Mouse (Mus musculus): ENCODE measurements around the gene Ppil1.
A peak's percentile ranks its signal among the peaks of the same experiment; 100 is the strongest.
"Not testable (repeated sequence)": the region's sequence is repeated elsewhere in the genome, so short reads cannot be mapped to it uniquely, and the experiment has no call there.

The Ppil1 gene

DNA sequence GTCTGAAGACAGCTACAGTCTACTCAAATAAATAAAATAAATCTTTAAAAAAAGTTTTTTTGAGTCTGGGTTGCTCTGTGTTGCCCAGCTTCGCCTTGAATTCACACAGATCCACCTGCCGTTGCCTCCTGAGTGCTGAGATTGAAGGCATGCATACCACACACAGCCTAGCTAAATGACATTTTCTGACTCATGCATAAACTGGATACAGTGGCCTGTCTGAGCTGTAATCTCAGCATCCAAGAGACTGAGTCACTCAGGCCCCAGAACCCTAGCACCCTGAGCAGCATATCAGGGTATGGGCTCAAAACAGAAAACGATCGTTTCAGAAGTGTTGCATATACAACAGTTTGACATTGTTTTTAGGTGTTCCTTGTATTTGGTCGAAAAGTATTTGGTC, 17.6 kb upstream of the Ppil1 start:
- no peak for DNase-seq (ENCODE audit: low spot score in 2 of 2)

DNA sequence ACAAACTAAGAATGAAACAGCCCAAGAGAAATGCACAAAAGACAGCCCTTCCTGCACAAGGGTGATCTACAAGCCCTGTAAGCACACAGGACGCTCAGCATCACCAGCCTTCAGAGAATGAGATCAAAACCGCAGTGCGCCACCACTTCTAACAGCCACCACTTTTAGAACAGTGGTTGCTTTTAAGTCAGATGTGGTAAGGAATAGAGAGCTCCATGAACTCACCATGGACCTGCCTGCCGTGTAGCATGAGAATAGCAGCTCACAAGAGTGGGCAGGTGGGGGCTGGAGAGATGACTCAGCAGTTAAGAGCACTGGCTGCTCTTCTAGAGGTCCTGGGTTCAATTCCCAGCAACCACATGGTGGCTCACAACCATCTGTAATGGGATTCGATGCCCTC, 16.4 kb upstream of the Ppil1 start:
- peak; percentile 79 to 80 for DNase-seq (ENCODE audit: low spot score in 2 of 2)

DNA sequence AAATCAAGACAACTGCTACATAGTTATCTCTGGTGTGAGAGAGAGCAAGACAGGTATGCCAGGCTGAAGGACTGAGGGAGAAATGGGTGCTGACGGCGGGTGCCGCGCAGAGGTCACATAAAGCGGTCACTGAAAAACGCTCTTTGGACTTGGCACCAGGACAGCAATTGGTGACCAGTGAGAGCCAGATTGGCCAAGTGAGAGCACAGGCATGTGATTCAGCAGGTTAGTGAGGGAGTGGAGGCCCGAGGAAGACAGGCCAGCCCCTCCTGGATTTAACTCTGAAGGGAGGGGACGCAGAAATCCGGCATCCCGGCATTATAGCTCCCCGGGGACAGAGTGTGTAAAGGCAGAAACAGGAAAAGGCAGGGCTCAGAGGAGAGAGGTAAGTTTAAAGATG, 9.9 kb upstream of the Ppil1 start:
- DNase-seq (ENCODE audit: low spot score in 2 of 2), result no peak

DNA sequence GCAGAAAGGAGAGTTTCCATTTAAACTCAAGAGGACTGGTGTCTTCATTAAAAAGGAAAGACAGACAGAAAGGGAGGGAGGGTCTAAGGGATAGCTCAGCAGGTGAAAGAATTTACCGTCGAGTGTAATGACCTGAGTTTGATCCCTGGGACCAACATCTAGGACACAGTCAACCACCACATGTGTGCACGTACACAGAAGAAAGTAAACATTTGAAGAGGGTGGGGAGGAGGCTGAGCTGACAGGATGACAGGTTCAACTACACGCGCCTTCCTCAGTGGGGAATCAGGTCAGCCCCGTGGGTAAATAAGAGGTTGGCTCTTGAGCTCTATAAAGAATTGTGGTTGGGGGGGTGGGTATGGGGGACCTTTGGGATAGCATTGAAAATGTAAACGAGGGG, 9.2 kb upstream of the Ppil1 start:
- DNase-seq (ENCODE audit: low spot score in 2 of 2), result no peak

DNA sequence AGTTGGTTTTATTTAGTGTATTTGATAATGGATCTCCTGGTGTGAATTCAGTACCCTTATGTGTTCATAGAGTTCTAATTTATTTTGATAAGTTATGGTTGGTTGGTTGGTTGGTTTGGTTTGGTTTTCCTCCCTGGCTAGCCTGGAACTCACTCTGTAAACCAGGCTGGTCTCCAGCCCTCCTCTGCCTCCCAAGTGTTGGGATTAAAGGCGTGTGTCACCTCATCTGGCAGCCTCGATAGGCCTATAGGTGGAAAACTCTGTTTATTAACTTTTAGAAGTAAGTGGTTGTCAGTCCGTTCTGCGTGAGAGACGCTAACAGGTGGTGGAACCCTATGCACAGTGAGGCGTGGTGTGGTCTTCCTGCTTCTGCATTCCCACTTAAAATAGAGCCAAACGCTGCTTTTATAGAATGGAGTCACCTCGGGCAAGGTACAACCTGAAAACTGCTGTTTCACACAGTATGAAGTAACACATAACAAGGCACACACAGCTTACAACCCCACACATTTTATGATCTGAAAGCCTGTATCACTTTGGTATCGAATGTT, 6.2 kb upstream of the Ppil1 start:
- DNase-seq (ENCODE audit: low spot score in 2 of 2), result no peak

DNA sequence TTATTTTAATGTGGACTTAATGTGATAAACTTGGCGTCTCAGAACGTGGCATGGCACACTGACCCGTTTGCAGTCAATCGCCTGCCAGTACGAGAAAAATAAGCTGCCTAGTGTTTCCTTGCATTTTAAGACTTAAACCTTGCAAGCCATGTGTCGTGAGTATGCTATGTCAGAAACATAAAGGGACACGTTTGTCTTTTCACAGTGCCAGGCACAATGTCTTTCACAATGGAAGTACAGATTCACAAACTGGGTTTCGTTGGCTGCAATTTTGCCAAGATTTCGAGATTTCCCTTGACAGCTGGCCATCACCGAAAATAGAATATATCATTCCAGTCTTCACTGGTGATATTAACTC, 5.3 kb upstream of the Ppil1 start:
- DNase-seq (ENCODE audit: low spot score in 2 of 2), result no peak

DNA sequence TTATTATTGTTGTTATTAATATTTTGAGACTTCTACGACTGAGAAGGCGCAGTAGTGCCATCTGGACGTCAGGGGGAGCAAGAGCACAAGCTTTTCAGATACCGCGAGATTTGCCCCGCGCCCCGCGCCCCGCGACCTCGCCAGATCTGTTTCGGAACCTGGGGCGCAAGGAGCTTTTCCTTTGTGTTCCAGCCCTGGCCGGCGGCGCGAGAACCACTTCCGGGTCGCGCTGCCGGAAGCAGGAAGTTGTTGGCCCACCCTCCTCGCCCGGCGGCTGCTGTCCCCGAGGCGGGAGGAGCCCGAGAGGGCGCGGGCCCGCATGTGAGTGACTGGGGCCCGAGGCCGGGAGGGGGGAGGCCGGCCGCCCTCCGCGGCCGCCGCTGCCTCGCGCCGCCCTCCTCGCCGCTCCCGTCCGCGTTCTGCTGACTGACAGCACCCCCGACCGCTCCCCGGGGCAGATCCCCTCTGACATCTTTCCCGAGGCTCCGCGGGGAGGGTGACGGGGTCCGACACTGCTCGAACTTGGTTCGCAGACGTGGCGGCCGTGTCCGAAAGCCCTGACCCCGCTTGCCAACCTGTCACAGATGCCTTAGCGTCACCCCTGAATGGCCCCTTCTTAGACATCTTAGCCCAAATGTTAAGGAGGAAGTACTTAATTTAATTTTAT, 4.8 kb upstream of the Ppil1 start, which contains the start of gene BC004004:
TSS of gene BC004004 (plus strand) at position 107 of the 667 bp plus-strand sequence.
- peak; percentile 93 to 95 for DNase-seq (ENCODE audit: low spot score in 2 of 2)

DNA sequence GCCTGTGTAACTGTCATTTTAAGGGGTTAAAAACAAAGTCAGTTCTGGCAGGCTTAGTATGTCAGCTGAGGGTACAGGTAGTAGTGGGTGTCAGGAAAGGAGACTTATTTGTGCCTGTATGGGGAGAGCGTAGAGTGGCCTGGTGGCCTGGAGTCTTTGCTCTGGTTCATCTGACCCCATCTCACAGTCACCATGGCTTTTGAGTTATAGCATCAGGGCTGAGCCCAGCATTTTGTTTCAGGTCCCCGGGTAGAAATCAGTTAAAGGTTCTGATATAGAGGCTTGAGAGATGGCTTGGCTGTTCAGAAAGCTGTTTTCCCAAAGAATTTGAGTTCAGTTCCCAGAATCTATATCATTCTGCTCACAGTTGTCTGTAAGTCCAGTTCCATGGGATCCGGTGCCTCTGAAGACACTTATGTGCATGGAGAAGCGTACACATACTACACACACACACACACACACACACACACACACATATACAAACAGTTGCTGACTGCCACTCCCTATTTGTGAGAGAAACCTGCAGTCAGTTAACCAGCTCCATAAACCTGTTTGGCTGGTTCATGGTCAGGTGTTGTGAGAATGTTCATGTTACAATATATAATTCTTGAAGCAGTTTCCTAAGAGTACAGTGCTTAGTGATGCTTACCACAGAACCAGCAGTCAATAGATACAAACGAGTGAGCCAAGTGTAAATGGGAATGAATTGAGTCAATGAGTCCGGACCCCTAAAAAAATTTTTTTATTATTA, 4.1 kb upstream of the Ppil1 start:
- no peak for DNase-seq (ENCODE audit: low spot score in 2 of 2)

DNA sequence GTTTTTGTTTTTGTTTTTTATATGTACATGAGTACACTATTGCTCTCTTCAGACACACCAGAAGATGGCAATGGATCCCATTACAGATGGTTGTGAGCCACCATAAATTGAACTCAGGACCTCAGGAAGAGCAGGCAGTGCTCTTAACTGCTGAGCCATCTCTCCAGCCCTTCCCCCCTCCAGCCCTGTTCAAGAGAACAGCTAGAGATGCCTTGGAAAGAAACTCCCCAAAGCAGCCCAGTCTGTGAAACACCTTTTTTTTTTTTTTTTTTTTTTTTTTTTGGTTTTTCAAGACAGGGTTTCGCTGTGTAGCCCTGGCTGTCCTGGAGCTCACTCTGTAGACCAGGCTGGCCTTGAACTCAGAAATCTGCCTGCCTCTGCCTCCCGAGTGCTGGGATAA, 3.1 kb upstream of the Ppil1 start:
- DNase-seq (ENCODE audit: low spot score in 2 of 2), result not testable (repeated sequence)

DNA sequence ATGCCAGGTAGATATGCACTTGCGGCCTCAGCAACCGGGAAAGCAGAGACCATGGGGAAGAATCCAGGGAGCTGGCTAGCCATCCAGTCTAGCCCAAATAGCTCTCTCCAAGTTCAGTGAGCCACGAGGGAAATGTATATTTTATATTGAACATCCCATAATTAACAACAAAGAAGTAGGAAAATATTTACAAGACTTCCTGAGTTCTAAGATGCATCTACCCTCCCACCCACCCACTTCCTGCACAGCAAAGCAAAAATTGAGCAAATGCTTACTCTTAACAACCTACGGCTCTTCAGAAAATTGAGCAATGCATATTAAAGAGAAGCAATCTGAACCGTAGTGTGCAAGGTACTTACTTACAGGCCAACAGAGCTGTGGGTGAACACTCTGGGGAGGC, 774 bp upstream of the Ppil1 start:
- DNase-seq (ENCODE audit: low spot score in 2 of 2), result no peak

DNA sequence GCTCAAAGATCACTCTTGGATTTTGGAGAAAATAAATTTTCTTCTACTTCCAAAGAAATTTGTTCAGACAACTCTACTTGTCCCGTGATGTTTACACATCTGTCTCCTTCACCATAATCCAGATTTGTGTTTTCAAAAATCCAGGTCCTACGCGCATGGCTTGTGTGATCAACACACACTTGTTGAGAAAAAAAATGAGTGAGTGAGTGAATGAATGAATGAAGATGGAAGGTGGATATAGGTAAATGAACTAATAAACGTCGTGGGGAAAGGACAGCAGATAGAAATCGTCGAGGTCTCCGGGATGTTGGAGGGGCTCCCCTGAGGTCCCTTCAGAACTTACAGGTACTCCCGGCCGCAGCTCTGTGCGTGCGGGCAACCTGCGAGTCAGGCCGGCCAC, 569 bp downstream of the Ppil1 start:
- no peak for DNase-seq (ENCODE audit: low spot score in 2 of 2)

DNA sequence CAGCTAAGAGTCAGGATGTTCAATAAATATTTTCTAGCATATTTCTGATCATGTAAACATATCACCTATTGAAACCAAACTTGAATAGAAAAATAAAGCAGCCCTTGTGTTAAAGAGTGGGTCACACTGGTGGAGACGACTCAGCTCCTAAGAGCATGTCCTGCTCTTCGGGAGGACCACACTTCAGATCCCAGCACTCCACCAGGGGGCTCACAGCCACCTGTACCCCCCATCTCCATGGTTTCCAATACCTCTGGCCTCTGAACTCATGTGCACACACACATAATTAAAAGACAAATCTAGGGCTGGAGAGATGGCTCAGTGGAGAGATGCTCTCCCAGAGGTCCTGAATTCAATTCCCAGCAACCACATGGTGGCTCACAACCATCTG, 1.7 kb downstream of the Ppil1 start:
- no peak for DNase-seq (ENCODE audit: low spot score in 2 of 2)

DNA sequence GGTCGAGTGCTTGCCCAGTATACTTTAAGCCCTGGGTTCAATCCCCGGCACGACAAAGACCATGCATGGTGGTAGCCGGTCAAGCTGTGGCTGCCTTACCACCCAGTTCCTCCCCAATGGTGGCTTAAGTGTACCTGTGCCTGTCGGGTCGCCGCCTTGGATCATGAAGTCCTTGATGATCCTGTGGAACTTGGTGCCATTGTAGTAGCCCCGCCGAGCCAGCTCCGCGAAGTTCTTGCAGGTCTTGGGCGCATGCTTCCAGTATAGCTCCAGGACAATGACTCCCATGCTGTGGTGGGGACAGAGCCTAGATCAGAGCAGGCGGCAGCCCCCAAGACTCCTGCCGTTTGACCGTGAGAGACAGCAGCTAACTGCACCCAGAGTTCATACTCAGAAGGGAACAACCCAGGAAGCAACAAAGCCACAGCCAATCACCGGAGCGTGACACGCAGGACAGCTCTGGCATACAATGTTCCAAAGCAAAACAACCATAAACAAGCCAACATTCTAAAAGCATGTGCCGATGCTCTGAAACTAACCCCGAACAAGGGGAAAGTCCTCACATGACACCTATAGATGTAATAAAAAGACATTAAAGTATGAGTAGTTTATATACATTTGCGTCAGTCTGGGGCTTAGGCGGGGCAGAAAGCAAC, 2.3 kb downstream of the Ppil1 start:
- no peak for DNase-seq (ENCODE audit: low spot score in 2 of 2)

DNA sequence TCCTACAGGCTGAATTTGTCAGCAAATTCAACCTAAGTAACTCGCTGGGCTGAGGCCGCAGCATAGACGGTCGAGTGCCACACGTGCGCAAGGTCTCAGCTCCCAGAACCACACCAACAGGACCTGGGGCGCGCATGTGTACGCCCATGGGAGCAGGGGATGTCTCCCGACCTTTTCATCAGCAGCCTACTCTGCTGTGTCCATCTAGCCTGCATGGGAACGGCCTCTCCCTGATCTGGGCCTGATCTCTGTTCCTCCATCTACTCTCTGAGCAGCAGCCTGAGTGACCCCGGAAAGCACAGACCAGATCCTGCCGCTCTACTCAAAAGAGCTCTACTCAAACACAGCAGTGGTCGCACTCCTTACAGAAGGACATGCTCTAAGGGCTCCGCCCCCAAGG, 3.5 kb downstream of the Ppil1 start:
- DNase-seq (ENCODE audit: low spot score in 2 of 2), result no peak

DNA sequence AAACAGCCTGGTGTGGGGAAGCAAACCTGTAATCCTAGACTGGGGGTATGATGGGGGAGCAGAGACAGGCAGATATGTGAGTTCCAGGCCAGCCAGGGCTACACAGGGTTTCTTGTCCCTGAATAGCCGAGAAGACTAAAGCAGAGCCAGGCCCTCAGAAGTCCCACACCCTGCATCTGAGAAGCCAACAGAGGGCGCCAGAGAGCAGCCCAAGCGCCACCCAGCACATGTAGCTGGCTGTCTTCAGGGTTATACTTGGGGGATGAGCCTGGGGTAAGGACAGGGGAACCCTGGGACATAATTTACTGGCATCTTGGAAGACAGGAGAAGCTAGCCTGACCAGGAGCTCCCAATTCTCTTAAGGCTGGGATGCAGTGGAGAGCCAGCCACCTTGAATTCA, 4.5 kb downstream of the Ppil1 start:
- DNase-seq (ENCODE audit: low spot score in 2 of 2), result peak; percentile 54 to 86

DNA sequence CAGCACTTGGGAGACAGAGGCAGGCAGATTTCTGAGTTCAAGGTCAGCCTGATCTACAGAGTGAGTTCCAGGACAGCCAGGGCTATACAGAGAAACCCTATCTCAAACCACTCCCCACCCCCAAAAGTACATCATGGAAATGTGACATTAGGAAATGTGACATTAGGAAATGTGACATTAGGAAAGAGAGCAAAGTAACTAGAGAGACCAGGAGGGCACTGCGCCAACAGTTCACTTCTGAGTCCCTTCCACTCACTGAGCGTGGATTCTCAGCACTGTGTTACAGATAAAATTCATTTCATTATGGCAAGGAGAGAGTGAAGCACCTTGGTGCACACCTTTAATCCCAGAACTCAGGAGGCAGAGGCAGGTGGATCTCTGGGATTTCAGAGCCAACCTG, 5.1 kb downstream of the Ppil1 start:
- DNase-seq (ENCODE audit: low spot score in 2 of 2), result no peak

DNA sequence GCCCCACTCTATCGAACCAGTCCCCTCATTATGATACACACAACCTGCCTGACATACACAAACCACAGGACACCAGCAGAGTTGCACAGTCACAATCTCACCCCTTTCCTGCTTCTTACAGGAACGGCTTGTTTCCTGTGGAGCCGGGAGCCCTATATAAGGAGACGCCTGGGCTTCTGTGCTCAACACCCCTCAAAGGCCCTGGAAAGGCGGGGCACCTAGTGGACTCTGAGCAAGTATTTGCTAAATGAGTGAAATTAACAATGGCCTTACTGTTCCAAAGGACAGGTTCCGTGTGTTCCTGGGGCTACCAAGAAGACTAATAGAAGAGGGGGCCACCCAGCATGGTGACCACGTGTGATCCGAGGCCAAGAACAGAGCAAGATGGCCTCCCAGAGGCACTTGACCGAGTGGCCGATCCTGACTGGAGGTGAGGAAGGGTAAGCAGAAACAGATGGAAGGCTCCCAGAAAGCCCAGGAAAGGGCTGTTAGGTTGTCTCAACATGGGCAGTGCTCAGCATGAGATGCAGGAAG, 5.9 kb downstream of the Ppil1 start:
- no peak for DNase-seq (ENCODE audit: low spot score in 2 of 2)

DNA sequence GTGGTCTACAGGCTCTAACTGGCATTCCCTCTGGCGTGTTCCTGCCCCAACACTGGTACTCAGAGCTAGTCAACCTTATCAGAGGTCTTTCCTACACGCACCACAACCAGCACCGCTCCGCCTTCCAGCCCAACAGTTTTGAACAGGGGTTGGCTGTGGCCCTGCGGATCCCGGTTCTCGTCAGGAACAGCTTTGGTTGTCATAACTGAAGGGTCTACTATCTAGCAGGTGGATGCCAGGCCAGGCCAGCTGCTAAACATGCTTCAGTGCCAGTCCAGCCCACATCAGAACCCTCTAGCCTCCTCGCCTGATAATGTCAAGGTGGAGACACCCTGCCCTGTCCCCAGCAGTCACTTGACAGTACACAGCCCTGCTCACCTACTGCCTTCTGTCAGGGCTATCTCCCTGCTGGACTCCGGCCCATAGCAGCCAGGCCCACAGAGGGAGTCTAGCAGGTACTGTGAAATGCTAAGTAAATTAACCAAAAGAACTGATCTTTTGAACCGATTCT, 6.9 kb downstream of the Ppil1 start:
- no peak for DNase-seq (ENCODE audit: low spot score in 2 of 2)

DNA sequence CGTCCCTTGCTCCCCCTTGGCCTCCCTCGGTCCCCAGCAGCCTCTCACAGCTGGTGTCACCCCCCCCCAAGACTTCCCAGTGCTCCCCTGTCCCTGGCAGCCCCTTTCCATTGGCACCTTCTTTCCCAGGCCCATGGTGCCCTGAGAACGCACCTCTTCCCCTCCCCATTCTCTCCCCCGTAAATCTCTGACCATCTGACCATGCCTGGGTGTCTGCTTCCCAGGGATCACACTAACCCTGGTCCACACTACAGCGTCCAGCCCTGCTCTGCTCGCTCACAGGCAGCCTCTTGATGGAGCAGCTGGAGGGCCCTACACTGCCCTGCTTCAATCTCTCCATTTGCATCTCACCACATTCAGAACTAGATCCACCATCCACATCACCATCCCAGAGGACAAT, 7.5 kb downstream of the Ppil1 start:
- DNase-seq (ENCODE audit: low spot score in 2 of 2), result no peak

DNA sequence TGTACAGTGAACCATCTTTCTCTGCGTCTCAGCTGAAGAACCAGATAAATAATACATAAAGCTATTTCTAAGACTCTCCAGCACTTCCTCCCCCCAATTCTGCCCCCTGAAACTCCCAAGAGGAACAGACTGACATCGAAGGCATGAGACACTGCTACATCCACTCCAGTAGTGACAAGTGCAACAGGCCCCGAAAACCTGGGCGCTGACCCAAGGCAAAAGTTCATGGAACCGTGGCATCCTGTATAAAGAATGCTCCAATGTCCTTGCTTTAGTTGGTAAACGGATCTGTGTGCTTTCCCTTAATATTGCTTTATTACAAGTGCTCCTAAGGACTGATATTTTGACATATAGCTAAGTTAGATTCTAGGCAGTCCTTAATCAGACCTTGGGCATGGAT, 9.2 kb downstream of the Ppil1 start:
- DNase-seq (ENCODE audit: low spot score in 2 of 2), result not testable (repeated sequence)

DNA sequence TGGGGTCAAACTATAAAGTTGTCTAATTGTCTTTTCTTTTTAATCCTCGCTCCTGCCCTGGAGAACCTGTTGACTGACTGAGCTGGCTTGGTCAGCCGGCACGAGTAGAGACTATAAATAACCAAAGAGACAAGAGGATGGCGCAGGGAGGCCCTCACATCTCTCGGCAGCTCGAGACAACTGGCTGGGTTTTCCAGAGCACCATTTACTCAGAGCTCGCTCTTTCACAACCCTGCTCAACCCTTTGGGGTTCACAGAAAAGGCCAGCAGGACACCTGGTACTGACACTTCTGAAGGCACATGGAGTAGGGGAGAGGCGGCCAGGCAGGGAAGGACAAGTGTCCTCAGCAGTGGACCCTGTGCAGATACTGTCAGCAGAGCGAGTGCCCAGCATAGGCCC, 10.3 kb downstream of the Ppil1 start:
- DNase-seq (ENCODE audit: low spot score in 2 of 2), result no peak

DNA sequence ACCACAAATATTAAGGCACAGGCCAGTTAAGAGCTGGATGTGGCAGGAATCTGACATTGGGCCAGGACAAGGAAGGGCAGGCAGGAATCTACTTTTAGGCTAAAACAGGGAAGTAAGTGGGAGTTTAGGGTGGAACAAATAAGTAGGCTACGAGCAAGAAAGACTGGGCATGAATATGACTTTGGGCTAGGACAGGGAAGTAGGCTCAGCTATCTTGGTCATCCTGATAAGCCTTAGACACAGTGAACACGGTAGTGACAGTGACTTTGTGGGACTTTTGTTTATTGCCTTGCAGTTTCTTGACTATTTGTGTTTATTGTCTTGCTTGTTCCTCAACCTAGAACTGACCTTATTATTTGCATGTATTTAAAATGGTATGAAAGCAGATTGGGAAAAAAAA, 10.8 kb downstream of the Ppil1 start:
- DNase-seq (ENCODE audit: low spot score in 2 of 2), result no peak

Data from thymus, postnatal 10 days (tissue).